Mouse (Mus musculus) A20 (cell line): ENCODE measurements around the gene Amy2a1.
"Not testable (repeated sequence)": the region's sequence is repeated elsewhere in the genome, so short reads cannot be mapped to it uniquely, and the experiment has no call there.

ENCODE experiments used
- DNase-seq: peaks from one replicate; pipeline ENCODE4 v3.0.0-alpha.2; 2011; ENCODE audit warnings: low read depth, low spot score

Gene Amy2a1

DNA sequence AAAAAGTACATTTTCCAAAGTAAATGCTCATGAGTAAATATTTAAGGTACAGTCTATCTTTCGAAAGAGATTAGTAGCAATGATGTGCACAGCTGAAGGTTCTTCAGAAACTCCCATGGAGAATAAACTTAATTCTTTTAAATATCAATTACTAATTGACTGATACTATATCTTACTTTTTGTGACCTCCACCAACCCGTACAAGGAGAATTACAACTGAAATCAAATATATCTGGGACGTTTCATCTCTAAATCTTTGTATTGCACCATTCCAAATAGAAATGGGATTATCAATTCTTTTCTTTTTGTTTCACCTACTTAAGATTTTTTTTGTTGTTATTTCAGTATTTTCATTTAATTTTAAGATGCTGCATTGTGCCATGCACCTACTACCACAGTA lies at the start of gene Amy2a1:
Amy2a1 (minus strand) TSS at position 101 of the 400 bp plus-strand sequence.
- DNase-seq, result not testable (repeated sequence)

- DNase-seq, result no peak
These were observed 42.4 kb upstream of the Amy2a1 start for GRCm38 (mm10) chr3:113574578-113574977.

DNA sequence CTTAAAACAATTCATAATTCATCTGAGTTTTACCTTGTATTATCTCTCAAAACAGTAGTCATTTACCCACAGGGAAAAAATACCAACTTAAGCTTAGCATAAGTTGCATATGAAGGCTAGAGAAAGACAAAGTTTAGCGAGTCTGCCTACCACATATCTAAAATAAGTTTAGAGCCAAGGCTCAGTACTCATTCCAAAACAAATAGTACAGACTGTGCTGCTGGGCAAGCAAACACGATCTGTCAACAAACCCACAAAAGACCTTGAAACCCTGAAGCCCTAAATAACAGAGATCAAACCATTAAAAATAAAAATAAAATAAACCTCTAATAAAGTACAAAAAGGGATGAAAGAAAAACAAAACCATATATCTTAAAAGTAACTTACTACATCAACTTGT lies 41.9 kb upstream of the Amy2a1 start:
- DNase-seq, result peak; percentile 54

- DNase-seq, result no peak
These were observed 39.9 kb upstream of the Amy2a1 start for GRCm38 (mm10) chr3:113572158-113572557.

GRCm38 (mm10) chr3:113539692-113540091 lies 7.5 kb upstream of the Amy2a1 start:
- no peak for DNase-seq
